Mouse (Mus musculus) adrenal gland, adult 8-10 months (tissue): ENCODE data around the gene Uhrf1bp1l. TPM values are rescaled to one million over a fixed set of nuclear protein-coding genes. Genes with fewer than 3 reads are reported as not detected.
"Not testable (repeated sequence)": the region's sequence is repeated elsewhere in the genome, so short reads cannot be mapped to it uniquely, and the experiment has no call there.

Source experiments
- DNase-seq: peaks from one replicate; pipeline ENCODE4 v3.0.0; 2022
- total RNA-seq, 4 experiments: library from RNA; stranded (reverse); gene quantifications; 2 replicates each; pipeline ENCODE4 v1.2.4; 2022

Gene Uhrf1bp1l
- 10 to 100 TPM; 83.1 to 95.1 (median 87.1) TPM for total RNA-seq

DNA sequence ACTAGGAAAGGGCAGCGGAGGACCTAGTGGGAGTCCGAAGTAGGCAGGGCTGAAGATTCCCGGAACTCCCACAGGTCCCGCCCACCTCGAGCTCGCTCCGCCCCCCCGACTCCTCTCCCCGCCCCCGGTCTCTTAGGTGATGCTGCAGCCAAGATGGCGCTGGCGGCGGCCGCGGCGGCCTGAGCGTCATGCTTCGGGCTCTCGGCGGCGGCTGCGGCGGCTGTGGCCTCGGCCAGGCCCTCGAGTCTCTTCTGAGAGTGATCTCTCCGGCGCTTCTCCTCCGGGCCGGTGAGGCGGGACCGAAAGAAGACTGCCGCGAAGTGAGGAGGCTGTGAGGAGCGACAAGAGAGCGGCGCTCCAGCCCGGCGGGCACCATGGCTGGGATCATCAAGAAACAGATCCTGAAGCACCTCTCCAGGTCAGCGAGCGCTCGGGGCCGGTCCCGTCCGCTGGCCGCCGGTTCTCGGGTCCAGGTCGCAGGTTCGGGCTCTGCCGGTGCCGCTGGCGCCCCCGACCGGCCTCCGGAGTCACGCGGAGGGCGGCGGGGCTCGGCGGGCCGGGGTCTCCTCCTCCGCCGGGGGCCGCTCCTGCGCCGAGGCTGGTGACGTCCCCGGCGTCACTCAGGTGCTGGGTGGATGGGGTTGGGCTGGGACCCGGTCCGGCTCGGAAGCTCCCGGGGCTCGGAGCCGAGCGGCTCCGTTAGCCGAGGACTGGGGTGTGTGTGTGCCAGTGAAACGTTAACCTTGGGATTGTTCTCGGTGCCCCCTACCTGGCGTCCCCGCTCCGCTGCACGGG, at the start of gene Uhrf1bp1l:
Gene Uhrf1bp1l, plus strand, starts transcription at position 121 of the 795 bp plus-strand sequence.
- DNase-seq, result peak; percentile 86

GRCm38 (mm10) chr10:89695194-89695911, 49.4 kb upstream of the Uhrf1bp1l start:
- no peak for DNase-seq

DNA sequence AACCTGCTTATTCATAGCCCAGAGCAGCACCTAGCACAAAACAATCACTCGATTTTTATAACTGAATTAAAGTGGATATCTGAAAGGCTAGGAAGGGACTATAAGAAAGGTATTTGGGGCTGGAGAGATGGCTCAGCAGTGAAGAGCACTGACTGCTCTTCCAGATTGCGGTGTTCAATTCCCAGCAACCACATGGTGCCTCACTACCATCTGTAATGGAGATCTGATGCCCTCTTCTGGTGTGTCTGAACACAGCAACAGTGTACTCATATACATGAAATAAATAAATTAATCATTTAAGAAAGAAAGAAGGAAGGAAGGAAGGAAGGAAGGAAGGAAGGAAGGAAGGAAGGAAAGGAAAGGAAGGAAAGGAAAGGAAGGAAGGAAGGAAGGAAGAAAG, 48.5 kb upstream of the Uhrf1bp1l start:
- DNase-seq, result not testable (repeated sequence)

DNA sequence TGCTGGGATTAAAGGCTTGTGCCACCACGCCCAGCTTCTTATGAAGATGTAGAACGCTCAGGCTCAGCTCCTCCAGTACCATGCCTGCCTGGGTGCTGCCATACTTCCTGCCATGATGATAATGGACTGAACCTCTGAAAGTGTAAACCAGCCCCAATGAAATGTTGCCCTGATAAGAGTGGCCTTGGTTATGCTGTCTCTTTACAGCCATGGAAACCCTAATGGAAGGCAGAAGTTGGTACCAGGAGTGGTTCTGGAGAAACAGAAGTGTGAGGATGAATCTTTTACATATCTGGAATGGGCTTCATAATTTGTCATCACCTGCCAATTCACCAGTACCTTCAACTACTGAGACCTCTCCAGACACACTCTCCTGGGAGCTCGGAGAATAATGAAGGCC, 46.8 kb upstream of the Uhrf1bp1l start:
- no peak for DNase-seq

- no peak for DNase-seq
Measured at GRCm38 (mm10) chr10:89703042-89703441, 41.7 kb upstream of the Uhrf1bp1l start.

DNA sequence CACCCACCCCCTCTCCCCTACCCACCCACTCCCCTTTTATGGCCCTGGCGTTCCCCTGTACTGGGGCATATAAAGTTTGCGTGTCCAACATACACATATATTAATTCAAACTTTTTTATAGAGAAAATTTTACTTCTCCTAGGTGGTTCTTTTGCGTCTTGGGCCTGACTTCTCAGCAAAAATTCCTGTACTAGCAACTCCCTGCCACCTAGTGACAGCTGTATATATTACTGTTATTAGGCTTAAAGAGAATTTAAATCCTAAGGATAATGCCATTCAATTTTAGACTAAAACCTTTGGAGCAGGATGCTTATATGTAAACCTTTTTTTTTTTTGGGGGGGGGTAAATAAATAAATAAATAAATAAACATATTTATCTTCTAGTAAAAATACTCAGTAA, 37.4 kb upstream of the Uhrf1bp1l start:
- DNase-seq, result no peak

- no peak for DNase-seq
Measured at GRCm38 (mm10) chr10:89708720-89709119, 36.1 kb upstream of the Uhrf1bp1l start.

GRCm38 (mm10) chr10:89714910-89715309, 29.9 kb upstream of the Uhrf1bp1l start:
- DNase-seq, result no peak

DNA sequence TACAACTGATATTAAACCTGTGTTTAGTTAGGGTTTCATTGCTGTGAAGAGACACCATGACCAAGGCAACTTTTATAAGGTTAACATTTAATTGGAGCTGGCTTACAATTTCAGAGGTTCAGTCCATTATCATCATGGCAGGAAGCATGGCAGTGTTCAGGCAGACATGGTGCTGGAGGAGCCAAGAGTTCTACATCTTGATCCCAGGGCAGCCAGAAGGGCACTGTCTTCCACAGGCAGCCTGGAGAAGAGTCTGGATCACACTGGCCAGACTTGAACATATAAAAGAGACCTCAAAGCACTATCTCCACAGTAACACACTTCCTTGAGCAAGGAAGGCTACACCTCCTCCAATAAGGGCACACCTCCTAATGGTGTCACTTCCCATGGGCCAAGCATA, 24.5 kb upstream of the Uhrf1bp1l start:
- no peak for DNase-seq

DNA sequence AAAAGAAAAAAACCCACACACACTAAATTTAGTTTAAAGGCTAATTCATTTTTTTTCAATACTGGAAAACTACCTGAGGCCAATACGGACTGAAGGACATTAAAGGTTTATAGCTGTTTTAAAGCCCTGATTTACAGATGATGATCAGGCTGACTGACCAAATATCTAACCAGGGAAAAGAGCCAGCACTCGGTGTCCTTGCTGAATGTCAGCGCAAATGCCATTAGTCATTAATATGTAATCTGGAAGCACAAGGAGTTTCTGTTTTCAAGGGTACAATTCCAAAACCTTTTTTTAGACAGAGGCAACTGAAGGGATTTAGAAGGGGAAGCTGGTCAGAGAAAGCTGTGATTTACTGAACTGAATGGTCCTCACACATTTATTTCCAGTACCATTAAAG, 24.0 kb upstream of the Uhrf1bp1l start:
- peak; percentile 80 for DNase-seq

GRCm38 (mm10) chr10:89722247-89723195, 22.3 kb upstream of the Uhrf1bp1l start:
- DNase-seq, result peak; percentile 65

DNA sequence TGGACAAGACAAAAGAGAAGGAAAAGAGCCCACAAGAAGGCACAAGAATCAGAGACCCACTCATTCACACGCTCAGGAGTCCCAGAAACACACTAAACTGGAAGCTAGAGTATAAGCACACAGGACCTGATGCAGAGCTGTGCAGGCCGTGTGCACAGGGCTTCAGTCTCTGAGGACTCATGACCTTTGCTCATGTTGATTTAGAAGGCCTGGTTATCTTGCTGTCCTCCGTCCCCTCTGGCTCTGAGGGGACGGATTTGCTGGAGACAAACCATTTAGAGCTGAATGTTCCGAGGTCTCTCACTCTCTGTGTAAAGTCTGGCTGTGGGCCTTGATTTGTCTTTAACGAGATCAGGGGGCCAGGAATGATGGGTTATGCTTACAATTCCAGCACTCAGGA, 14.4 kb upstream of the Uhrf1bp1l start:
- DNase-seq, result no peak

- DNase-seq, result no peak
Measured at GRCm38 (mm10) chr10:89731341-89731740, 13.4 kb upstream of the Uhrf1bp1l start.

DNA sequence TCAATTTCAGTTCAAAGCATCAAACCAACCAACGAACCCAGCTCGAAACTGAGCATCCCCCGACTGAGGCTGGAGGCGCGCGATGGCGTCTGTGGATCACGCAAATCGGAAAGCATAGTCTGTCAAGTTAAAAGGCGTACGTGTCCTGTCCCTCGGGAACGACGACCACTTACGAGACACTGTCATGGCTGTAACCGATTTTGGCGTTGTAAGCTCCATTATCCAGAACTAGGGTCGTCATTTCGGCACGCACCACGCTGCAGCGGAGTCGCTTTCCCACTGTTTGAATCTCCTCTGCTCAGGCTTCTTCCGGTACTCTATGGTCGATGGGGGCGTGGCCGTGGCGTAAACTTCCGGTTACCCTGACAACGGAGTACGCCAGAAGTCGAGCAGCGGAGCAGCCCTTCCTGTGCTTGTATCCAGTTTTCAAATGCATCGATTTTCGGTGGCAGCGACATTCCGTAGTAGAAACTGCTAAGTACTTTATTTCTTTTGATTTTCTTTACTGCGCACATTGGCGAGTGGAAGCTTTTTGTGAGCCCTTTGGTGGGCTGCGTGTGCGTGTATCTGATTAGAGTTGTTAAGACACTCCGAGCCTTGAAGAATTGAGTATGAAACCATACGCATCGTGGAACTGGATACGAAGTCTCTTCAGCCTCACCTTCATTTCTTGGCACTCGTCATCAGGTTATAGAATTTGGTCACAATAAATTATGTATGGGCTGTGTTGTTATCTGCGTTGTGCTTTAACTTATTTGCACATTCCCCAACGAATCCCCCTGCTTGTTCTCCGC, 12.6 kb upstream of the Uhrf1bp1l start, which contains the start of gene Actr6:
Gene Actr6, minus strand, starts transcription at position 295 of the 794 bp plus-strand sequence.
- DNase-seq, result peak; percentile 90

GRCm38 (mm10) chr10:89737092-89737491, 7.7 kb upstream of the Uhrf1bp1l start:
- no peak for DNase-seq

DNA sequence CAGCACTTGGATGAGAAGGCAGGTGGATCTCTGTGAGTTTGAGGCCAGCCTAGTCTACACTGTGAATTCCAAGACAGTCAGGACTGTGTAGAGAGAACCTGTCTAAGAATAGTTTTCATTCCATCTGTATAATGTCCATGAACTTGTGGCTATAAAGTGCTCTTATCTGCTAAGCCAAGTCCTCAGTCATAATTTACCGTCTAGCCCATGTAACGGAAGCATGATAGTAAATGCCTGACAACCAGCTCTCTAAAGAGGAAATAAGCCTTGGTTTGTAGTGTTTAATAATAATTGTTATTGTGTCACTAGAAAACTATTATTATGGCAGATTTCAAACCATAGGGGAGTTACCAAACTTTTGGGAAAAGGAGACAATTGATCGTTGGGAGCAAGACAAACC, 6.9 kb upstream of the Uhrf1bp1l start:
- no peak for DNase-seq

- no peak for DNase-seq
Measured at GRCm38 (mm10) chr10:89738395-89738794, 6.4 kb upstream of the Uhrf1bp1l start.

DNA sequence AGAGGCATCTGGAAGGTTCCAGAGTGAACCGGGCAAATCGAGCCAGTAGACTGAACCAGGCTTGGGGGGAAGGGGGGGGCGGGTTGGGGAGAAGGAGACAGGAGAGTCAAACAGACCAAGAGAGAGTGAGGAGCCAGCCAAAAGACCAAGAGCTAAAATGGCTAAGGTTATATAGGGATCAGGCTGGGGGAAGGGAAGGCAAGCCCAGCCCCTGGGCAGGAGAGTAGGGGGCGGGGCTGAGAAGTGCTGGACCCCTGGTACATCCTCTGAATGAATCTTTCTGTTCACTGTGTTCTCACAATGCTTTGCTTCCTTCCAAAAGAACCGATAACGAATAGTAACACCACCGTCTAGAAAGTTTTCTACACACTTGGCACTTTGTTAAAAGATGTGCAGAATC, 5.1 kb upstream of the Uhrf1bp1l start:
- no peak for DNase-seq

DNA sequence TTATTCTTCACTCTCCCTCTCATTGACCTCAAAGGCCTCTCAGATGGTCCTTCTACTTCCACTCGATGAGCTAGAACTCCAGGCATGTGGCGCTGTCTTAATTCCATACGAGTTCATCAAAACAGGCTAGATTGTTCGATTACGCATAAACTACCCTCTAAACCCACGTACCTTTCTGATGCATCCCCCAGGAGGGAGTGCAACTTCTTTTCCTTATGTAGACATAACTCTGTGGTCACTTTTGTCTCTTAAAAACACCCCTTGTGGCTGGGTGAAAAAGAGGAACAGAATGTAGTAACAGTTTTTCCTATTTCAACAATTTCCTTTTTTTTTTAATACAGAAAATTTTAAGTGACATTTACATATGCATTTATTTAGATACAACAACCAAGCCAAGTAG, 3.8 kb upstream of the Uhrf1bp1l start:
- no peak for DNase-seq

- peak; percentile 39 for DNase-seq
Measured at GRCm38 (mm10) chr10:89743266-89743665, 1.5 kb upstream of the Uhrf1bp1l start.

DNA sequence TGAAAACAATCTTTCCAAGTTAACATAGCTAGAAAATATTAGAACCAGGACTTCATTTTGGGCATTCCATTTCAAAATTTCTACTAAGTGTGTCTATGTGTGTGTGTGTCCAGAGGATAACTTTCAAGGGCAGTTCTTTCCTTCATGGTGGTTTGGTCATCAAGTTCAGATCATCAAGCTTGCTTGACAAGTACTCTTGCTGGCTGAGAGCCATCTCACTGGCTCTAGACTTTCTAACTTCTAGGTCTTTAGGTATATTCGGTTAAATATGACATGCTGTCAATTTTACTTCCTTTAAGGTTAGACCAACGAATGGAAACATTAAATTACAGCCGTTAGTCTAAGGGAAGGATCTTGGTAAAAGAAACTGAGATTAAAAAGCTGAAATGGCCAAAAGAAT, 450 bp upstream of the Uhrf1bp1l start:
- no peak for DNase-seq

DNA sequence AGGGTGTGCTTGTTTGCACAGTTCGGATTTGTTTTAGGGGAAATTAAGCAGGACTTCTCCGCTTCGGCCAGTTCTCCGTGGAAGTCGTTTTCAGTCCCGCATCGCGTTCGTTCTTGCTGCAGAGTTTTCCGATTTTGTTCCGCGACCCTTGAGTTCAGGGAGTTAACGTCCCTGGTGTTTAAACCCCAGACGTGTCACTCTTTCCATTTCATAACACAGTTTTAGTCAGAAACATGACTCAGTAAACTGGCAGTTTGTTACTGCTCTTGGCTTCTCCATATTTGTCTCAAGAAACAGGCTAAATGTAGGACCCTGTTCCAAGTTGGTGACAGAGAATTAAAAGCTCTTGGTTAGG, 852 bp downstream of the Uhrf1bp1l start:
- DNase-seq, result no peak
